ENCODE assay signal across 18 mouse cellular contexts in the genomic region with DNA sequence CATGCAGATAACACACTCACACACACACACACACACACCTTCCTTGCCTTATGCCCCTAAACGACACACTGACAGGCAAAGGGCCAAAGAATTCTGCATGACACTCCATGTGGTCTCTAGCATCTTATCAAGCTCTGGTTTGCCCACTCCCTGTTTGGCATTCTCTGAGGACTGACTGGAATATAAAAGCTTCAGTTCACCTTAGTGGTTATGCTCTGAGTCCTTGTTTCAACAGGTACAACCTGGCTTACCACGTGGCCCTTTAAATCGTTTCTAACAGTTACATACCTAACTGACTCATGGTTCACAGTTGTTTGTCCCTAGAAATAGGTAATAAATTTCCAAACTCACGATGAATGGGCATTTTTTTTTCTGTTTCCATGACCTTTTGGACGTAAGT.
"Had no signal": no experiment of that assay in that cellular context is flagged by ENCODE, and none has a peak within 500 bp of the region (broad histone marks: within the 10 kb centered on the region; RNA-seq: fewer than 3 reads in every experiment).

No protein-coding gene starts in this region.

- H3K36me3 ChIP-seq: hindbrain, embryonic 15.5 days; liver, embryonic 13.5 days; midbrain, embryonic 10.5 days; midbrain, embryonic 13.5 days; neural tube, embryonic 13.5 days had no signal

- H3K9ac ChIP-seq: hindbrain, embryonic 15.5 days; liver, embryonic 13.5 days; lung, embryonic 14.5 days; midbrain, embryonic 13.5 days; neural tube, embryonic 13.5 days had no signal

- ATAC-seq: midbrain, embryonic 13.5 days; midbrain, embryonic 16.5 days had no signal

- H3K4me2 ChIP-seq: hindbrain, embryonic 15.5 days; liver, embryonic 13.5 days; lung, embryonic 14.5 days; midbrain, embryonic 13.5 days; neural tube, embryonic 13.5 days had no signal

- H3K9me3 ChIP-seq: hindbrain, embryonic 15.5 days; liver, embryonic 13.5 days; megakaryocyte, embryonic 14.5 days; midbrain, embryonic 10.5 days; midbrain, embryonic 13.5 days; neural tube, embryonic 13.5 days had no signal

- H3K4me3 ChIP-seq: hindbrain, embryonic 15.5 days; left cerebral cortex, adult 2 months; liver, embryonic 13.5 days; megakaryocyte, embryonic 14.5 days; midbrain, embryonic 10.5 days; midbrain, embryonic 13.5 days; myocyte; neural tube, embryonic 13.5 days had no signal

- H3K27ac ChIP-seq: hindbrain, embryonic 15.5 days; left cerebral cortex, adult 2 months; liver, embryonic 13.5 days; midbrain, embryonic 10.5 days; midbrain, embryonic 13.5 days; neural tube, embryonic 13.5 days had no signal

- DNase-seq: kidney, adult 9 months; kidney, postnatal 14 days; kidney, postnatal 4 days; liver, embryonic 13.5 days; lung, embryonic 14.5 days; lung, postnatal 14 days; retina, postnatal 1 day; right cerebral cortex, postnatal 4 days; spleen, adult 18-20 months; thymus, postnatal 25 days had no signal

- H3K27me3 ChIP-seq: hindbrain, embryonic 15.5 days; liver, embryonic 13.5 days; megakaryocyte, embryonic 14.5 days; midbrain, embryonic 13.5 days had no signal

- H3K4me1 ChIP-seq: hindbrain, embryonic 15.5 days; liver, embryonic 13.5 days; midbrain, embryonic 13.5 days; neural tube, embryonic 13.5 days had no signal
